Mouse (Mus musculus) gastrocnemius, postnatal 36 days (tissue): ENCODE results near the gene Oip5. TPM values are rescaled to one million over a fixed set of nuclear protein-coding genes. Genes with fewer than 3 reads are reported as not detected.
A peak's percentile ranks its signal among the peaks of the same experiment; 100 is the strongest.

ENCODE experiments used
- DNase-seq, 2 experiments: peaks; one replicate each; pipeline ENCODE4 v3.0.0; 2022
- intact Hi-C: fragments of 180-260 bp; cut with DNase I; formaldehyde crosslinking; loops from one replicate; pipeline ENCODE4 v1.15.1; 2025
- total RNA-seq, 2 experiments: library from RNA; stranded (reverse); gene quantifications; 2 replicates each; pipeline ENCODE4 v1.2.3; 2021

Gene Oip5
- total RNA-seq, 2 experiments from 2014 or later: 0.27 to 0.41 TPM

DNA sequence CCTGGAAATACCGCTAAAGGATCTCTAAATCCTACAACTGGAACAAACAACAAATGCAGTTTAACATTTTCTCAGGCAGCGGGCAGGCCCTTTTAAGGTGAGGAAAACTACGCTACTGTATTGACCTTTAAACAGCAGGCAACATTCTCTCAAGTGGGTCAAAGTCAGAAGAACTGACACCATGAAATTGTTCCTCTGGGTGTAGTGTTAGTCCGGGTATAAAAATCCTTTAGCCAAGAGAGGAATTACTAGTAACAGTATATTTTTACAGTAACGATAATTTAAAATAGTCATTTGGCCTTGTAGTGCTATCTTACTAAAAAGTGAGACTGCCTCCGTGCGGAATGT is 24.5 kb downstream of the Oip5 start:
- no peak for DNase-seq
- intact Hi-C loops: loop anchor here (5.0 kb wide), 1 partner anchor 46 kb away; the partner anchor contains the start of genes Chp1 and Exd1

DNA sequence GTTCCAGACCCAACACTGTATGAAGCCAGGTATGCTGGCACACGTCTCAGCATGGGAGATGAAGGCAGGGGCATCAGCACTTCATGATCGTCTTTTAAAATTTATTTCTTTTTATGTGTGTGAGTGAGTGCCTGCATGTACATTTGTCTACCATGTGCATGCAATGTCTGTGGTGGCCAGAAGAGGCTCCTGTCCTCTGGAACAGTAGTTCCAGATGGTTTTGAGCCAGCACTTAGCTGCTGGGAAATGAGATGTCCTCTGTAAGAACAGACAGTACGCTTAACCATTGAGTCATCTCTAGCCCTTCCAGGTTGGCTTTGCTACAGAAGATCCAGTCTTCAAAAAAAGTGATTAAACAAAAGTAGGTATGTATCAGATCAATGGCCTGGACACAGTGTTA is 27.0 kb downstream of the Oip5 start:
- intact Hi-C loops: loop anchor here (5.0 kb wide), 1 partner anchor 44 kb away; the partner anchor contains the start of genes Chp1 and Exd1
- DNase-seq: no peak

DNA sequence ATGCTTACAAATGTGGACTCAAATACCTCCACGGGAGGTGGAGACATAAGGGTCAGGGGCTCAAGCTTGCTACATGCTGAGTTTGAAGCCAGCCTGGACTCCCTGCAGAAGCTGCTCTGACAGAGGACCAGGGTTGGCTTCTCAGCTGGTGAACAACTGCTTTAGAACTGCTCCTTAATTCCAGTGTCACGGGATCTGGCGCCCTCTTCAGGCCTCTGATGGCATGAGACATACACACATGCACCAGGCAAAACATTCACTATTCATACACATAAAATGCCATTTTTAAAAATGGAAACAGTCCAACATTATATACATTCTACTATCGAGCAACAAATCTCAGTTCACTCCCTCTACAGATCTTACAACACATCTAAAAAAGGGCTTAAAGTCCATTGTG is 30.9 kb downstream of the Oip5 start:
- peak; percentile 34 to 52 for DNase-seq
- intact Hi-C loops: no loop called here

DNA sequence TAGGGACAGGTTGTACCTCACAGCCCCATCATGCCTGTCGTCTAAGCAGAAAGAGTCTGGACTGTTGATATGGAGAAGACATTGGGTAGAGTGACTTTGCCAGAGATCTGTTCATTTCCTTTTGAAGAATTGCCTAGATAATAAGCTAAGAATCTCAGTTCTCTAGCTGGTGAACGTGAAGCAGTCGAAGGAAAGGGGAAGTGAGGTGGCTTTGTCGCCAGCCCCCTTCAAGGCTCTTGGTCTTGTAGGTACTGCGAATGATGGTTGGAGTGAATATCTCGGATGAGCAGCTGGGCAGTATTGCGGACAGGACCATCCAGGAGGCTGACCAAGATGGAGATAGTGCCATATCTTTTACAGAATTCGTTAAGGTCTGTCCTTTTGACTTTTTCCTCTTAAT is 34.0 kb downstream of the Oip5 start:
- DNase-seq: no peak
- intact Hi-C loops: no loop called here

DNA sequence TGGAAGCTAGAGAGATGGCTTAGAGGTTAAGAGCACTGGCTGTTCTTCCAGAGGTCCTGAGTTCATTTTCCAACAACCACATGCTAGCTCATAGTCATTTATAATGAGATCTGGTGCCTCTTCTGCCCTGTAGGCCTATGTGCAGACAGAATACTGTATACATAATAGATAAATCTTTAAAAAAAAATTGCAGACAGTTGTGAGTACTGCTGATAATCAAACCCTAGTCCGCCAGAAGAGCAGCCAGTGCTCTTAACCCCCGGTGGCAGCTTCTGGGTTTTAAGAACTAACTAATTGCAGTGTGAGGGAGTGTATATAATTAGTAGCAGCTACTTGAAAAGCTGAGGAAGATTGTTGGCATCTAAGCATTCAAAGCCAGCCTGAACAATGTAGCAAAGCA is 34.8 kb downstream of the Oip5 start:
- intact Hi-C loops: no loop called here
- DNase-seq: no peak

DNA sequence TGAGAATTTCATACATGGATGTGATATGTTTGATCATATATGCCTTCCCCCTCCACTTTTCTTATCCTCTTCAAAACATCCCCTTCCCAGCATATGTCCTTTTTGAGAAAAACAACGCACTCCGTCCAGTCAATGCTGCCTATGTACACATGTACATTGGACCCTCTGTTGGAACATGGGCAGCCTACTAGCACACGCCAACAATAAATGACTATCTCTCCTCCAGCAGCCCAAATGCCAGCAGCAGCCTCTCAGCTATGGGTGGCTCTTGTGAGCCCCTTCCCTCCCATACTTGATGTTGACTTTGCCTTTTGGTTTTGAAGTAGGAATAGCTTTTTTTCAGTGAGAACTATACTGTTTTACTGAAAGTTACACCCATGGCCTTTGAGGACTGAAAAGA is 36.7 kb downstream of the Oip5 start:
- DNase-seq: no peak
- intact Hi-C loops: no loop called here

DNA sequence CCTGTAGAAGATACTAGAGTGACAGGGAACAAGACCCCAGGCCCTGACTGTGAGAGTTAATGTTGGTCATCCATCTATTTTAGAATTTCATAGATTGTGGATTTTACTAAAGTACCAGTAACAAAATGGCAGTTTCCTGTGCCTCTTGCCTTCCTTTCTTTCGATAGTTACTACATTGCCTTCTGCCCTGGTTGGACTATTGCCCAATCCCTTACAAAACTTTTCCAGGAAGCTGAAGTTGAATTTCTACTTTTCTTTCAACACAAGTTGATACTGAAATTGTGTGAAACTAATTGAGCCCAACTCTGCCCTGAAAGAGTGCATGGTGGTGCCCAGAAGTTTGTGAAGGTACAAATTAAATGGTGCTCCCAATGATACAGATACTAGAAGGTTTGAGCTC is 45.8 kb downstream of the Oip5 start:
- intact Hi-C loops: no loop called here
- no peak for DNase-seq

DNA sequence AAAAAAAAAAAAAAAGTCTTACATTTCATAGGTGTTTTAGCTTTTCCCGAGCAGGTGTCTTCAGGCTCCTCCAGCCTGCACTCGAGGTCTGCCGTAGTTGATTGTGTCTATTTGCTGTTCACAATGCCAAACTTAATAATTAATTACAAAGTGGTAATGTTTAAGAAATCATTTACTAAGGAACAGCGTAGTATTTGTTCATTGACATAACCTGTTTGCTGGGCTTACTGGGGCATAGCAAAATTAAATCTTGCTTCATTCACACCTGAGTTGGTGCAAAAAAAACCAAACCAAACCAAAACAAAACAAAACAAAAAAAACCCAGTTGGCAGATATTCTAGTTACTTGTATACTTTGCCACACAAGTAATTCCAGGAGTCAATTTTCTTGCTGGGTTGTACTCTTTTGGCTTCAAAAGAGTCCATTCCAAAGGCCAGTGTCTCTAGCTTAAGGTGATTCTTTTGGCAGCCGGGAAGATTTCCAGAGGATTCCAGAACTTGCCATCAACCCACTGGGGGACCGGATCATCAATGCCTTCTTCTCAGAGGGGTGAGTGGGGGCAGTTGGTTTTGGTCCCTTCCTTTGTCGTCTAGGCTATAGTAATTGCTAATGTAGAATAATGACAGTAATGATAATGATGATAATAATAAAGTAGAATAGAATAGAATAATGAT is 52.0 kb downstream of the Oip5 start:
- intact Hi-C loops: no loop called here
- no peak for DNase-seq

DNA sequence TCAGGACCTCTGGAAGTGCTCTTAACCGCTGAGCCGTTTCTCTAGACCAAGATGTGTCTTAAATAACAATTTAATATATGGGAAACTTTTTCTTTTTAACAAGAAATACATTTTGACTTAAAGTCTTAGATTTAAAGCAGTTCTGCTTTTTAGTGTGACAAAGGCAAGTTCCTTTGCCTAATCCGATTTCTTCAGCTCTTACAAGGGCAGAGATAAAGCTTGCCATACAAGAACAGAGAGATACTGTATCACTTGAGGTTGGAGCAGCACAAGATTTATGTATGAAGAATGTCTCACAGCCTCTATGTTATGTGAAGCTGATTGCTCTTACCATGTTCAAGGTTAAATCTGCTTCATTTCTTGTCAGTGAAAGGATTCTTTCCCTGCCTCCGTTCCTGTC is 53.0 kb downstream of the Oip5 start:
- DNase-seq: no peak
- intact Hi-C loops: no loop called here

DNA sequence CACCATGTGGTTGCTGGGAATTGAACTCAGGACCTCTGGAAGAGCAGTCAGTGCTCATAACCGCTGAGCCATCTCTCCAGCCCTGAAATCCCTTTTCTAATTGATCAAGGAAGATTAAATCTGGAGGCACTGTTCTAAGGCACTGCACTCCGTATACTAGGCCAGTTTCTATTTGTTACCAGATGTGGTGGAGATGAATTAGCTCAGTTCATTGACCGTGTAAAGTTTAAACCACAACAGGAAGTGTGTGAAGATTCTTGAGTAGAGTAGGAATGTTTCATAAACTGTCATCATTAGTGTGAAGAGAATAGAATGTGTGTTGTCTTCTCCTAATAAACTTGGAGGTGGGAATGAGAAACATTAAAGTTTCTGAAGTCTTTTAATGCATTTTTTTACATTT is 56.5 kb downstream of the Oip5 start:
- intact Hi-C loops: no loop called here

More for the DNA sequence above, 56.5 kb downstream of the Oip5 start:
- DNase-seq: no peak

Other genes with a start within 250 kb of the Oip5 start
- 10 to 100 TPM in 1 of 2 experiments, 1 to 10 TPM in 1; 10.0 to 12.0 TPM for gene Ino80, start 140.8 kb downstream of the Oip5 start, total RNA-seq
- under 1 TPM; 0.48 to 0.67 TPM for gene Exd1, start 70.8 kb downstream of the Oip5 start, total RNA-seq
- gene Chp1, start 70.8 kb downstream of the Oip5 start, total RNA-seq: 10 to 100 TPM; 66.5 to 75.1 TPM
- under 1 TPM; 0.54 to 0.67 TPM for gene Nusap1, start 171 bp downstream of the Oip5 start, total RNA-seq
- 10 to 100 TPM; 42.4 to 46.2 TPM for gene Ndufaf1, start 44.4 kb upstream of the Oip5 start, total RNA-seq
- 10 to 100 TPM; 20.4 to 21.7 TPM for gene Rtf1, start 56.6 kb upstream of the Oip5 start, total RNA-seq
- gene Itpka, start 123.9 kb upstream of the Oip5 start, total RNA-seq: not detected
- gene Ltk, start 142.0 kb upstream of the Oip5 start, total RNA-seq: not detected
- 10 to 100 TPM; 14.3 to 14.7 TPM for gene Rpap1, start 169.1 kb upstream of the Oip5 start, total RNA-seq
- under 1 TPM; 0.57 to 0.74 TPM for gene Tyro3, start 179.3 kb upstream of the Oip5 start, total RNA-seq